Mouse (Mus musculus): Measurements from ENCODE around the gene Ptpre.
"Not testable (repeated sequence)": the region's sequence is repeated elsewhere in the genome, so short reads cannot be mapped to it uniquely, and the experiment has no call there.

The Ptpre gene

DNA sequence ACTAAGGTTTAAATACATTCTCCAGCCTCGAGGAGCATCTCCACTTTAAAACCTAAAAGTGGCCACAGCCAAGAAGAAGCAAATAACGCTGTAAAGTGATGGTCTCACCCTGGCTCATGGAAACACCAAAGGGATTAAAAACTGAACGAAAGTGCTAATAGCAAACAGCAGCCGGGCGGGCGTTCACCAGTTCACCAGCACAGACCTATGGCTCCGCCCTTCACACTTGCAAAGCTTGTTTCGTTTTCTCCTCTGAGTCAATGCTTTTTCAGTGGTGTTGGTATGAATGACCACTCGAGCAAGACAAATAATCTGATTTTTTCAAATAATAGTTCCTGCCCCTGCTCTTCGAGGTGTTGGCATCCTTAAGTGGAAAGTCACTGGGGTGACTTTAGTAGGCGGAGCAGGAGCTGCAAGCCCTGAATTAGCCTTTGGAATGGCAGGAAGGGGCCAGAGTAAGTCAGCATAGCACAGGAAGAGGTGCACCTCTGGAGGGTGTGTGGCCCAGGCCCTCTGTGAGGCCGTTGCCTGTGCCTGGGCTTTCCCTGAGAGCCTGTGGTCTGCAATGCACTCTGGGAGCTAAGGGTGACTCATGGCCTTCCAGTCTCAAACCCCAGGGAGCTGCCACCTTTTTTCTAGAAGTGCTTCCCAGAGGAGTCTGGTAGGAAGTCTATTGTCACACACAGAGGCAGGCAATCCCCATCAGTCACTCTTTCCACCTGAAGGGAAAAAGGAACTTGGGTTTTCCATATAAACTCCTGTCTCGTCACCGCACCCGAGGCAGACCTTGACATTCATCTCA, 67.9 kb downstream of the Ptpre start:
- DNase-seq (ENCODE audit: low spot score): peak; percentile 67

- no peak for DNase-seq (ENCODE audit: low spot score)
Measured at GRCm38 (mm10) chr7:135605804-135606072, 68.5 kb downstream of the Ptpre start.

- DNase-seq (ENCODE audit: low spot score): peak; percentile 29
Measured at GRCm38 (mm10) chr7:135608208-135608607, 70.9 kb downstream of the Ptpre start.

- DNase-seq (ENCODE audit: low spot score): no peak
Measured at GRCm38 (mm10) chr7:135609028-135609427, 71.7 kb downstream of the Ptpre start.

DNA sequence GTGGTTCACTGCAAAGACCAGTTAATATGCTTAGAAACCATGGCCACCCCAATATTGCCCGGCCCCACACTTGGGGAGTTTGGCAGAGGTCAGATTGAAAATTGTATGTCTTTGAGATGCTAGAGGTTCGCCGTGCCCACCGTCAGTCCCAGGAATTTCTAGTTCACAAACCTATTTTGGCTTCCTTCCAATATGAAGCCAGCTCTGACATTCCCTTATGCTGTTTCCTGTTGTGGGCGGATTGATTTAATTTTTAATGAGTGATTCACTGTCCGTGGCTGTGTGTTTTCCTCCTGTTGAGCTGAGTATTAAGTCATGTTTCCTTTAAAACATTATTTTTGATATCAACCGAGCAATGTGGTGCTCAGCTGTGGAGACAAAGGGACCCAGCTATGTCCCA, 72.4 kb downstream of the Ptpre start:
- no peak for DNase-seq (ENCODE audit: low spot score)

DNA sequence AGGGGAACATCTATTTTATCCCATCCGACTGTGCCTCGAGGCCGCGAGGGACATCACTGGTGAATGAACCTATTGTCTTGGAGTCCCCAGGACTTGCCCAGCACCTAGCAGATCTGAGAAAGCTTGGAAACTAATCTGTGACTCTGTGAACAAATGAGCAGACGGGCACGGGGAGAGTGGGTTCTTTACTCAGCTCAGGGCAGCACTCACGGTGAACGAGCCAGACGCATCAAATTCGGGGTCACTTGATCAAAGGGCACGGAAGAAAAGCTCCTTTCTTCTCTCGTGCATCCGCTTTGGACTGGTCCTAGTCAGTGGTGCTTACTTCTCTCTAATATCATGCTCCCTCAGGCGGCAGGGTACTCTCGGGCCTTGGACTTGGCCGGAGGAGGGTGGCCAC, 75.0 kb downstream of the Ptpre start:
- no peak for DNase-seq (ENCODE audit: low spot score)

DNA sequence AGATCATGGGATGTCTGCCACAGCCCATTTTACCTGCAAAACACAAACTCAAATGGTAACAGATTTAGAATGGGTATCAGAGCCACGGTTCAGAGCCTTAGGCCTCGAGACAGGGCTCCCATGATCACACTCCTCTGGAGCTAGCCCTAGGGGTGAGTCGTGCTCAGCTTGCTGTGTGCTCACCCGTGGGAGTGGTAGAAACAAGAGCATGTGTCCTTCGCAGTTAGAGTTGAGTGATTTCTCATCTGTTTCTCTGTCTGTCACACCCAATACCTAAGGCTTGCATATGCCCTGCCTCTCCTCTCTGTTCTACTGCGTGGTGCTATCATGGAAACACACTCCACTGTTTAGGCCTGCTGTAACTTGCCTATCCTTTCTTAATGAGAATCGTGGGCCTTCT, 75.5 kb downstream of the Ptpre start:
- no peak for DNase-seq (ENCODE audit: low spot score)

DNA sequence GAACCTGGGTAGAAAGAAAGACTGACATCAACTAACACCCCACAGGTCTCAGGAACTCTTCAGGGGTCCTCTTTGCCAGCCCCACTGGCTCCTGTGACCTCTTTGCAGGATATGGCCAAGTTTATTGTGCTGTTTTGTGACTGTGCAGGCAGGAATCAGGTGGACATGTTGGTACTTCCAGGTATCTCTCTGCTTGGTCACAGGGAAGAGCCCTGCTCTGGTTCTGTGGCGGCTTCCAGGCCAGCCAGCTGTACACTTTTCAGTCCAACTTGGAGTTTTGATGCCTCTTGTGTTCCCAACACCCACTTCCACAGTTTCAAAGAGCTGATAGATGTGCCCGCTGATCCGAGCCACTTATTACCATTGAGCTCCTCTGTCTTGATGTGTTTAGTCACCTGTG, 76.1 kb downstream of the Ptpre start:
- no peak for DNase-seq (ENCODE audit: low spot score)

DNA sequence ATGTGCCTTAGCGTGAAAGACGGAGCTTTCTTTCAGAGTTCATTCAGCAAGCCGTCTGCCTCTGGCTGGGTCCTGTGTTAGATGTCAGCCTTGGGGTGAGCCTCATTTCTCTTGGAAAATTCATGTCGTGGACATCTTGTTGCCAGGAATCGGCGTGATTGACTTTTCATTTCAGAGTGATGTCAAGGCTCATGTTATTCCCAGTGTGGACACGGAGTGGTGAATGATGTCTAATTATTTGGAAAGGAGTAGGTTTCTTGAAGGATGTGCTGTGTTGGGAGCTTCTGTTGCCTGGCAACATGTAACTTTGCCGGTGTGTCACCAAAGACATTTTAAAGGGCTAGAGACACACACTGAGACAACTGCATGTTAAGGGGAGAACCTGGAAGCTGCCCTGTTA, 77.6 kb downstream of the Ptpre start:
- no peak for DNase-seq (ENCODE audit: low spot score)

DNA sequence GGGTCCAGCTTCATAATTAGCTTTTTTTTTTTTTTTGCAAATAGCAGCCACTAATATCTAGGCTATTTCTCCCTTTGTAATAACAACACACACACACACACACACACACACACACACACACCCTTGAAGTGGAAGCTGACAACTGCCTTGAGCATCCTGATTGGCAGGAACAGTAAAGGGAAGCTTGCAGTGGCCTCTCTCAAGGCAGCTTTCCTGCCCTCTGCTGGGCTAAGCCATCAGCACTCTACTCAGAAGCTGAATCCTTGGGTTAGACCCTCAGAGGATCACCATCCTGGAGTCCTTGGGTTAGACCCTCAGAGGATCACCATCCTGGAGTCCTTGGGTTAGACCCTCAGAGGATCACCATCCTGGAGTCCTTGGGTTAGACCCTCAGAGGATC, 79.2 kb downstream of the Ptpre start:
- DNase-seq (ENCODE audit: low spot score): not testable (repeated sequence)

- no peak for DNase-seq (ENCODE audit: low spot score)
Measured at GRCm38 (mm10) chr7:135617776-135618175, 80.5 kb downstream of the Ptpre start.

DNA sequence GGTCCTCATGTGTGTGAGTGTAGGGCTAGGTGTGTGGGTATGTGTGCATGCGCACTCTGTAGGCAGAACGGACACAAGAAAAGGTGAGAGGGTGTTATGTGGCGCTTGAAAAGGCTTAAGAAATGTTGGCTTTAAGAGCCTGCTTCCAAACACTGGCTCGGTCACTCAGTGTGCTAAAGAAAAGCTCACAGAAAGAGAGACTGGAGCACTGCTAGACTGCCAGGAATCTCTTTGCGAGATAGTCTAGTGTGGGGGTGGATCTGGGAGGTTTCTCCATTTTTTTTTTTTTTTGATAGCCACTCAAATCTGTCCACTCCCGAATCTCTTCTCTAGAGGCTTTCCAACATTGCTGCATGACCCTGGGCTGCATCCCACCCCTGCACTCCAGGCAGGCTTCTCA, 84.4 kb downstream of the Ptpre start:
- no peak for DNase-seq (ENCODE audit: low spot score)

GRCm38 (mm10) chr7:135622241-135622640, 85.0 kb downstream of the Ptpre start:
- no peak for DNase-seq (ENCODE audit: low spot score)

GRCm38 (mm10) chr7:135624854-135625253, 87.6 kb downstream of the Ptpre start:
- DNase-seq (ENCODE audit: low spot score): no peak

- DNase-seq (ENCODE audit: low spot score): no peak
Measured at GRCm38 (mm10) chr7:135628363-135628762, 91.1 kb downstream of the Ptpre start.

- DNase-seq (ENCODE audit: low spot score): no peak
Measured at GRCm38 (mm10) chr7:135629019-135629418, 91.7 kb downstream of the Ptpre start.

- DNase-seq (ENCODE audit: low spot score): peak; percentile 75
Measured at GRCm38 (mm10) chr7:135631776-135632552, 94.7 kb downstream of the Ptpre start.

GRCm38 (mm10) chr7:135632716-135633258, 95.5 kb downstream of the Ptpre start:
- no peak for DNase-seq (ENCODE audit: low spot score)

DNA sequence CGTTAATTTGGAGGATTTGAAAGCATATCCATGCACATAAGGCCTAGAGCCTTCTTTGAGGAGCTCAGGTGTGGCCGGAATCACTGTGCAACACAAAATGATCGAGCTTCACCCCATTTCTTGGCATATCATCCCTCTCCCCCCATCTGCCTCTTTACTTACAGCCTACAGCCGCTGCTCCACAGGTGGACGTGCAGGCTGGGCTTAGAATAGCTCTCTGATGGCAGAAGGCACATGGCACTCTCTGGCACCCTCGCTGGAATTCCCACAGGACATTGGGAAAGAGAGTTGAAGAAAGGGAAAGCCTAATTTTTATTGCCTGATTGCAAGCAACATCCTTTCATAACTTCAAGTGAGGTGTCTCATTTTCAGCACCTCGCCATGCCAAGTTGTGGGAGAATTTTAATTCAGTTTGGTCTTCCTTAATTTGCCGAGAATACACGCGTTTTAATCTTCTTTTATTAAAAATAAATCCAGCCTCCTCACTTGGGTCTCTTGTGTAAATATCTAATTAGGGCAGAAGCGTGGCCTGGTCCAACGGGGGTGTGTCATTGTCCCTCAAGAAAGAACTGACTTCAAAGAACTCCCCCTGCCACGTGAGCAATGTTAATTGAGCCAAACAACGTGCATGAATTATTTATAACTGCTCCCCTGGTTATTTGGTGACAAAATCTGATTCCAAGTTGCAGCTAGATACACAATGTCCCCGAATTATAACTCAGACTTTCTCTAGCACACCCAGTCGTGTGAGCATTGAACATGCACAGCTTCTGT, 97.8 kb downstream of the Ptpre start:
- no peak for DNase-seq (ENCODE audit: low spot score)

DNA sequence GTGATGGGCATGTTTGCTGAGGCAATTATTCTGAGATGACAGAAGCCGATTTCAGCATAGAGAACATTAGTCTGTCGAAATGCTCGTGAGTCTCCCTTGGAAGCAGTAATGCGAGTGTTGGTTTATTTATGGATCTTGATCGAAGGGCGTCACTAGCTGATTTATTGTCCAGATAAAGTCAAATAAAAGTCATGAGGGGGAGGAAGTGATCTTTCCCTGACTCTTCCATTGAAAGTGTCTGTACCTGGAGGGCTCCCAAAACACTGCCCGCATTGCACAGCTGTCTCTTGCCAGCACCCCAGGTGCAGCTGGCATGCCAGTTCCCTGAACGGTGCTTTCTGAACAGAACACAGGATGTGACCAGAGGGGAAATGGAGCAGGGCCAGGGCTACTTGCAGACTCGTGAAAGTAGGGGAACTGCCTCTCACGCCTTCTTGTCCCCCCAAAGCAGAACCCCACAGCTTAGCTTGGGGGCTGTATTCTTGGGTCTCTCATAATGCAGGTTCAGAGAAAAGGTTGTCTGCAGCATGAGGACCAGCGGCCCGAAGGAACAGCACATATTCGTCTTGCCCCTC, 100.2 kb downstream of the Ptpre start:
- DNase-seq (ENCODE audit: low spot score): no peak

DNA sequence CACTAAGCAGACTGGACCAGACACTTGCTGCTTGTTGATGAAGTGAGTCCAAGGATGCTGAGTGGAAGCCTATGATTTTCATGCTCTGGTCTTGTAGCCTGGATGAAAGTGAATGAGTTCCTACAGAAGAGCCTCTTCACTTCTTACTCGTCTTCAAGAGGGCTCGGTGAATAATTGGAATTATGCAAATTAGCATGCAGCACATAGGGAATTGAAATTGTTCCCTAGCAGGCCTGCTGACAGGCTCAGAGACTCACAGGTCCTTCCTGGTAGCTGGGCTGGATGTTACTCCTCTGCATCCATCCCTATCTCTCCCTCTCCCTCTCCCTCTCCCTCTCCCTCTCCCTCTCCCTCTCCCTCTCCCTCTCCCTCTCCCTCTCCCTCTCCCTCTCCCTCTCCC, 102.1 kb downstream of the Ptpre start:
- DNase-seq (ENCODE audit: low spot score): no peak
